Mouse (Mus musculus) ES-Bruce4 (cell line): ENCODE measurements around the gene Tubgcp3.

ENCODE experiments used
- CTCF ChIP-seq: IDR thresholded peaks from one replicate; pipeline ENCODE4 v1.8.1; 2011; ENCODE audit warnings: low read depth, low read length
- EP300 ChIP-seq: IDR thresholded peaks from 2 replicates; pipeline ENCODE4 v1.6.1; 2011; ENCODE audit warnings: low read depth, low read length; ENCODE audit not compliant: insufficient read depth

DNA sequence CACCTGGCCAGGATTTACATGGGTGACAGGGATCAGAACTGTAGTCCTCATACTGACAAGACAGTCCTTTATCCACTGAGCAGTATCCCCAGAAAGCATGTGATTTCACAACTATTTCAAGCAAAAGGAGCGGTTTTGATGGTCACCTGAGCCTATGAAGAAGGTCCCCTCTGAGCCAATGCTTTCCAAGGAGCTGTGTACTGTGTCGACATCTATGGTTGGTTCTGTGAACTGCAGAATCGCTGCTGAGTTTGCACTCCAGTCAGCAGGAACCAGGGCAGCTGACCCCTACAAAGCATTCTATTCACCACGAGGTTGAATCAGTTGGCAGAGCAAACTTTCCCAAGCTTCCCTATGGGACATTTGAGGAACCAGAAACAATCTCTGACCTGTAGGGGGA lies 107.7 kb downstream of the Tubgcp3 start:
- peak; percentile 79 for TF ChIP-seq CTCF
- no peak for TF ChIP-seq EP300
